Mouse (Mus musculus) stomach, postnatal 0 days (tissue): ENCODE measurements around the gene Acsl1. TPM values are rescaled to one million over a fixed set of nuclear protein-coding genes. Genes with fewer than 3 reads are reported as not detected.
A peak's percentile ranks its signal among the peaks of the same experiment; 100 is the strongest.
"Not testable (repeated sequence)": the region's sequence is repeated elsewhere in the genome, so short reads cannot be mapped to it uniquely, and the experiment has no call there.

Experiments used
- ATAC-seq: fragments of 200-750 bp; cut with Nextera tagmentation; 2 replicates; pipeline ENCODE4 v1.8.0; 2017; ENCODE audit not compliant: low FRiP score, low TSS enrichment
- DNase-seq: peaks from one replicate; pipeline ENCODE4 v3.0.0-alpha.2; 2016; ENCODE audit warnings: low spot score
- H3K27ac ChIP-seq: fragments of 300-500 bp; sonication (generic); replicated peaks from 2 replicates; pipeline ENCODE4 v1.5.1; 2014; ENCODE audit warnings: mild to moderate bottlenecking, control low read depth
- H3K27me3 ChIP-seq: fragments of 300-500 bp; sonication (generic); 2 replicates; pipeline ENCODE4 v1.6.1; 2014; ENCODE audit warnings: low read length; ENCODE audit not compliant: control insufficient read depth, insufficient read depth
- H3K36me3 ChIP-seq: fragments of 300-500 bp; sonication (generic); 2 replicates; pipeline ENCODE4 v1.6.1; 2014; ENCODE audit warnings: low read length, mixed read lengths; ENCODE audit not compliant: control insufficient read depth, insufficient read depth
- H3K4me1 ChIP-seq: fragments of 300-500 bp; sonication (generic); replicated peaks from 2 replicates; pipeline ENCODE4 v1.6.1; 2014; ENCODE audit warnings: antibody characterized with exemption; ENCODE audit not compliant: control insufficient read depth, insufficient read depth
- H3K4me2 ChIP-seq: fragments of 300-500 bp; sonication (generic); replicated peaks from 2 replicates; pipeline ENCODE4 v1.6.1; 2014; ENCODE audit warnings: low read depth, mild to moderate bottlenecking, control low read depth, moderate library complexity
- H3K4me3 ChIP-seq: fragments of 300-500 bp; sonication (generic); 2 replicates; pipeline ENCODE4 v1.5.1; 2014; ENCODE audit warnings: low read depth, low read length, control low read depth
- H3K9ac ChIP-seq: fragments of 300-500 bp; sonication (generic); 2 replicates; pipeline ENCODE4 v1.6.1; 2014; ENCODE audit warnings: mild to moderate bottlenecking, low read length, control low read depth, mixed read lengths
- H3K9me3 ChIP-seq: fragments of 300-500 bp; sonication (generic); 2 replicates; pipeline ENCODE4 v1.6.1; 2016; ENCODE audit warnings: low read length; ENCODE audit not compliant: control insufficient read depth
- CTCF ChIP-seq: IDR thresholded peaks from 2 replicates; pipeline ENCODE4 v1.5.1; 2016; ENCODE audit warnings: antibody characterized with exemption, low read depth, mild to moderate bottlenecking, moderate library complexity
- EP300 ChIP-seq: optimal IDR thresholded peaks from 2 replicates; pipeline ENCODE3; 2016; ENCODE audit warnings: antibody characterized with exemption
- WGBS: fragments of 180-500 bp; shearing (Covaris S2); extraction: QIAGEN DNeasy Blood & Tissue Kit; methylation state at CpG from one replicate; pipeline ENCODE4 v1.1.7; 2014; 5-methylcytosine and 5-hydroxymethylcytosine counted together
- polyA plus RNA-seq: library from polyadenylated mRNA; unstranded; fragments of >200 nt; fragmentation: Nextera tagmentation; extraction: Ambion mirVana; gene quantifications from 2 replicates; pipeline ENCODE4 v1.2.1, GENCODE M21; 2015

Gene Acsl1
- polyA plus RNA-seq, 1 experiment from 2014 or later: 47.5 TPM

DNA sequence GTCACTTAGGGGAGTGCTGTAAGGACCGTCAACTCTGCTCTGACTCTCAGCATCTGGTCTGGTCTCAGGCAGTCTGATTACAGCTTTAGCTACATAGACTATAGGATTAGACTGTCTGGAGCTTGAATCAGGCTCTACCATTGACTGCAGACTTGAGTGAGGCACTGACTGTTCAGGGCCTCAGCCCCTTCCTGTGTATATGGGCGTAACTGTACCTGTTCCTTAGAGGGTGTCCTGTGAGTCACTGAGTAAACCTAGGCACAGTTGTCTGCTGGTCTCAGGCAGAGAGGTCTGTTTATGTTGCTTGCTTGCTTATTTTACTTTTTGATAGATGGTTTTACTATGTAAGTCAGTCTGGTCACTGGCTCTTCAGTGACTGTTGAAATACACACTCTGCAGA lies 103.1 kb downstream of the Acsl1 start:
- no peak for DNase-seq
- ATAC-seq: peak; percentile 89
- Histone ChIP-seq H3K27me3 (no peaks in the 10 kb centered on the region), H3K9ac (no peak overlapping the region), H3K9me3 (no peaks in the 10 kb centered on the region), H3K27ac (no peak overlapping the region), H3K36me3 (peaks cover 15% of the 10 kb centered on the region), H3K4me1 (no peaks in the 10 kb centered on the region), H3K4me3 (no peak overlapping the region), H3K4me2 (no peak overlapping the region)
- whole genome bisulfite sequencing: 52% methylated on average over 2 of the region's 2 CpGs
- no peak for TF ChIP-seq CTCF
- TF ChIP-seq EP300: no peak

DNA sequence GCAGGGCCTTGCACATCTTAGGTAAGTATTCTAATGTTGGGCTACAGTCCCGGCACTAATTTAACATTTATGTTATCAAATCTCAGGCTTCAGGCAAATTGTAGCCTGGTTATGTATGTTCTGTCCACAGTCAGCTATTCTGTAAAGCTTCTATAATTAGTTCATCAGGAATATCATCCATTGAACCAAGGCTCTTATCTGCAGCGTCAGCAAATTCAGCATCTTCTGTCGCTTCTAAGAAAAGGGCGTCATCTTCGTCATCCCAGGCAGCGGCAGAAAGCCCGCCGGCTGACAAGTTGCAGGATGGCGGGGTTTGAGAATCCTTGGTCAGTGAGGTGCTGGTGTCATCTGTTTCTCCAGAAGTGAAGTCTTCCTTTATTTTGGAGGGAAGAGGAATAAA lies 108.0 kb downstream of the Acsl1 start:
- DNase-seq (no peak), ATAC-seq (no peak)
- Histone ChIP-seq H3K4me3 (no peak overlapping the region), H3K27me3 (no peaks in the 10 kb centered on the region), H3K4me1 (no peaks in the 10 kb centered on the region), H3K9ac (no peak overlapping the region), H3K27ac (no peak overlapping the region), H3K36me3 (peaks cover 23% of the 10 kb centered on the region), H3K4me2 (no peak overlapping the region), H3K9me3 (no peaks in the 10 kb centered on the region)
- no peak for TF ChIP-seq EP300
- TF ChIP-seq CTCF: no peak
- 95% methylated on average over 9 of the region's 9 CpGs for WGBS

DNA sequence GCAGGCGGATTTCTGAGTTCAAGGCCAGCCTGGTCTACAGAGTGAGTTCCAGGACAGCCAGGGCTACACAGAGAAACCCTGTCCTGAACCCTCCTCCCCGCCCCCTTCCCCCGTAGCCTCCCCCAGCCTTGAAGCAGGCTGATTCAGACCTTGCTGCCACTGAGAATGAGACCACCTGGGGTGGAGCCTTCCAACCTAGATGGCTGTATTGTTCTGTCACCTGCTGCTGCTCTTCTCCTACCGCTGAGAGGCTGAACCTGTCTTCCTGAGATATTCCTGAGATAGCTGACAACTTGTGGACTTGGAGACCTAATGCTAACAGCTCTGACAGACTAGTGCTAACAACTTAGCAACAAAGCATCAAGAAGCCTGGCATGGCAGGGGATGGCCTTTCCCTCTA lies 113.5 kb downstream of the Acsl1 start:
- not testable (repeated sequence) for H3K36me3 ChIP-seq, ATAC-seq, H3K4me2 ChIP-seq, H3K9ac ChIP-seq, H3K27me3 ChIP-seq, H3K4me1 ChIP-seq, H3K27ac ChIP-seq, H3K9me3 ChIP-seq, DNase-seq, H3K4me3 ChIP-seq
- 65% methylated on average over 4 of the region's 4 CpGs for WGBS

DNA sequence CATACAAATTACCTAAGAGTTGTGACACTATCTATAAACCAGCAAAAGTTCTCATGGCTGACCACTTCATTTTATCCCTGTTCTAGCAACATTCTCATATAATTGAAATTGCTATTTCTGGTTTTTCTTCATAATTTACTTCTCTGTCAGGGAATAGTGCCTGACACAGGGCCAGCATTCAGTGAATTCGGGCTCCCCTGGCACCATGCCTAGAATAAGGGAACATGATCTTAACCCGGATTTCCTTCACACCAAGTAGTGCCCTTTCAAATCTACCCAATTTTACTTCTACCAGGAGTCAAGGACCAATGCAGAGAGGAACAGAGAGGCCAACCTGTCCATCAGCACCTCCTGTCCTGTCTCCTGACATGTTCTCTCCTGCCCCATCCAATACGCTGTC lies 114.7 kb downstream of the Acsl1 start:
- no peaks in the 10 kb centered on the region for H3K27me3 ChIP-seq
- WGBS: 71% methylated on average over 3 of the region's 3 CpGs
- no peak for TF ChIP-seq CTCF
- no peak for TF ChIP-seq EP300
- no peak overlapping the region for H3K4me3 ChIP-seq
- no peaks in the 10 kb centered on the region for H3K4me1 ChIP-seq
- H3K36me3 ChIP-seq: 0 out of 2 replicates have a peak, but pooled peaks cover 2% of the 10 kb centered on the region
- no peak overlapping the region for H3K27ac ChIP-seq
- no peaks in the 10 kb centered on the region for H3K9me3 ChIP-seq
- no peak for ATAC-seq
- no peak for DNase-seq
- no peak overlapping the region for H3K9ac ChIP-seq
- H3K4me2 ChIP-seq: no peak overlapping the region

Other genes starting within 250 kb of the Acsl1 start
- not detected in 2 replicates for gene Helt, start 176.4 kb upstream of the Acsl1 start, polyA plus RNA-seq
- 5.4 and 7.3 TPM in 2 replicates for gene Cenpu, start 81.0 kb downstream of the Acsl1 start, polyA plus RNA-seq
- 4.0 and 6.1 TPM in 2 replicates for gene Primpol, start 146.2 kb downstream of the Acsl1 start, polyA plus RNA-seq
- 24.0 and 25.0 TPM in 2 replicates for gene Casp3, start 146.3 kb downstream of the Acsl1 start, polyA plus RNA-seq